Mouse (Mus musculus): ENCODE results near the gene Mitd1.
A peak's percentile ranks its signal among the peaks of the same experiment; 100 is the strongest.

Gene Mitd1

DNA sequence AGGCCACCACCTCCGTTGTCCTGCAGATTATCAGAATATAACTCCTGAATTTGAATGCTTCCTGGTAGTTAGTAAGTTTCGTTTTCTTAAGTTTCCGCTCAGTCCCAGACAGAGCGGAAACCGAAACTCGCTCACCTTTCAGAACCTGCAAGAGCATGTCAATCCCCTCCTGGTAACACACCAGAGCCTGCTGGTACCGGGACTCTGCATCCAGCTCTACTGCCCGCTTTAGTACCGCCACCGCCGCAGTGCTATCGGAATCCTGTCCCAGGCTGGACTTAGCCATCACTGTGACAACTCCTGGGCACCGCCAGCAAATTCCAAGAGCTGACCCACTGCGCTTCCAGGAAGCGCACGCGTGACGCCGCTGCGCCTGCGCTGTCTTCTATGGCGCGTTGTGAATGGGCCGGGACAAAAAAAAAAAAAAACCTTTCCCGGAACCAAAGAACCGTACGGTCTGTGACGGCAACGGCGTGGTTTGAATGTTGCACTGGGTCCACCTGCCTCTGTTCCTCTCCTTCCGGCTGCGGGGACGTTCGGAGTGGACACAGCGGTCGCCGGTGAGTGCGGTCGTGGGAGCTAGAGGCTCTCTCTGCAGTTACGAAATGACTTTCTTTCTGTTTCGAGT is at the start of gene Mitd1, which contains the start of gene Mrpl30:
Gene Mitd1 (minus strand): TSS at position 387 of the 628 bp plus-strand sequence.
Gene Mrpl30 (plus strand): TSS at position 453 of the 628 bp plus-strand sequence.
- peak; percentile 90 for DNase-seq

DNA sequence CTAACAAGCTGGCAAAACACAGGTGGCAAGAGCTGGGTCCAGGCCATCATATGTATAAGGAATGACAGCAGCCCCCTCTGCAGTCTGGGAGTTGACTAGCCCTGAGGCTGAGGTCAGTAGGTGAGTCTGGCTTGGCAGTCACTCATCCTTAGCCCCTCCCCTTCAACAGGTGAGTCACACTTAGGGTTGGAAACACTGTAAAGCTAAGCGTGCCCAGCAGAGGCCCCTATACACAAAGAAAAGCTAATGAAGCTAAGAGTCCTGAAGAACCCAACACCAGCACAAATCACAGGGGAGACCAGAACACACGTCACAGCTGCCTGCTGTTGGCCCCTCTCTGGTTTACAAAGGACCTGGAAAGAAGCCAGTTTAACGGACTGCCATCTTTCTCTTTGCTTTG is 41.6 kb upstream of the Mitd1 start:
- DNase-seq, result no peak

DNA sequence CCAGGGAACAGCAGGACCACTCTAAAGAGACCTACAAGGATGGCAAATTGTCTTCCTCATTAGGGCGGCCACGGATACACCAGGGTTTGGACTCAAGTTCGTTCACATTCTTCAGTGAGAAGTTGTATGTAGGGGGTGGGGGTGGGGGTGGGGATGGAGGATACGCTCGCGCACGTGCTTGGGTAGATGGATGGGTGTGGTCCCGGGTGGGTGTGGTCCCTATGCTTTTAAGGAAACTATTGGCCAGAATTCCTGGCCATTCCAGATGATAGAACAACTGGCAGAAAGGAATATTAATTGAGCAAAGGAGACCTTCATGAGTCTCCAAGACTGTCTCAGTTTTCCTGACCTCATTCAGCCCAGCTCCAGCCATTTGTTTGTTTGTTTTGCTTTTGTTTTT is 35.8 kb upstream of the Mitd1 start:
- no peak for DNase-seq

DNA sequence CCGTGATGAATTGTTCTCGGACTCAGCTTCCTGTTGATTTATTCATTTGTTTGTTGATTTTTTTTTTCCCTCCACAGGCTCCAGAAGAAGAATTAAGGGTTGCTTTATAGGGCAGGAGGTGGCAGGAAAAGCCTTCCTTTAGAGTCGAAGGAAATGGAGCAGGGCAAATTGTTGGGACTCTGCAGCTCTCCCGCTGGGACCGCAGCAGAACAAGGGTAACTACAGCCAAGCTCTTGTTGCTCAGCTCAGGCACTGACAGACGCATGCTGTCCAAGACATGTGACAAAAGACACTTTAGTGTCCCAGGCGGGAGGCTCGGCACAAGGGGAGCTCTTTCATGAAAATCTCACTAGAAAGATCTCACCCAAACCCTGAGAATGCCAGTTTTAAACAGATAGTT is 32.3 kb upstream of the Mitd1 start:
- DNase-seq, result no peak

DNA sequence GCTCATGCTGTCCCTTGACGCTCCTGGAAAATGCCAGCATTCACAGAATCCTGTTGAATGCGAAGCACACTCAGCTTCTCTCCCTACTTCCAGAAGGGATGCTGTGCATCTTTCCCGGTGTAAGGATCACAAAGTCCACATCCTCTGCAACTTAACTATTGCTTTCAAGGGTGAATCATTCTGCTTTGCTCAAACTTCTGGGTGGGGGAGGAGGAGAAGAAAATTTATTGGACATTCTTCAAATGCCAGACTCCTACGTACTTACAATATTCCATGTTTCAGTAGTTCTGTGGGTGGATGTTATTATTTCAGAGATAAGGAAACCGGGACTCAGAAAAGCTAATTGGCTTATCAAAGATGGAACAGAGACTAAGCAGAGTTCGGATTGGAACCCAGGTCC is 27.9 kb upstream of the Mitd1 start:
- no peak for DNase-seq

DNA sequence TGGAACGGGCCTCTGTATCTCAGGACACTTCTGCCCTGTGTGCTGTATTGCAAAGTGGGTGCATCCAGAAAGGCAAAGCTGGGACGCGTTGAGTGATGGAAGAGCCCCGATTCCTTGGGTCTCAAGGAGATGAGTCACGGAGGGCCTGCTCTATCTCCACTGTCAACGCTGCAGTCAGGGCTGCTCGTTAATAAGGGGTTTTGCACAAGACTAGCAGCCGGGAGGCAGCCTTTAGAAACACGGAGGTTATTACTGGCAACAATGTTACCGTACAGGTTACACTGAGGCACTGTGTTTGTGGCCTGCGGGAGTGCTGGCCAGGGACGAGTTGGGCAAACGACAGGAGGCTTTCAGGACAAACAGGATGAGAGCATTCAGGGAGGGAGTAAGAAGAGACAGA is 27.5 kb upstream of the Mitd1 start:
- no peak for DNase-seq

DNA sequence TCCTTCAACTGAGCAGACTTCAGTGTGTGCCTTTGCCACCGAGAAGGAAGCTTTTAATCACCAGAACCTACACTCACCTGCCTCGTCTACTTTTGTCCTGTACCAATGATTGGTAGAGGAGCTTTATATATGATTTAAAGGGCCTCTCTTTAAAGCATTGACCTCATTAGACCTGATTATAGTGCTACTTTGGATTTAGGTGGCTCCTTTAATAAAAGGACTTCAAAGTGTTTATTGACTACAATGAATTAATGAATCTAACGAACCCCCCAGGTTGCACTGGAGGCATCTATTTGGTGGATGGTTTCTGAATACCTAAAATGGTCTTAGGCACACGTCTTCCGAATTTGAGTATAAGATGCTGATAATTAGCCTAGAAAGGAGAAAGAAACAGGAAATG is 26.2 kb upstream of the Mitd1 start, which contains the start of gene Lyg2:
Gene Lyg2 (minus strand): TSS at position 101 of the 400 bp plus-strand sequence.
- no peak for DNase-seq

DNA sequence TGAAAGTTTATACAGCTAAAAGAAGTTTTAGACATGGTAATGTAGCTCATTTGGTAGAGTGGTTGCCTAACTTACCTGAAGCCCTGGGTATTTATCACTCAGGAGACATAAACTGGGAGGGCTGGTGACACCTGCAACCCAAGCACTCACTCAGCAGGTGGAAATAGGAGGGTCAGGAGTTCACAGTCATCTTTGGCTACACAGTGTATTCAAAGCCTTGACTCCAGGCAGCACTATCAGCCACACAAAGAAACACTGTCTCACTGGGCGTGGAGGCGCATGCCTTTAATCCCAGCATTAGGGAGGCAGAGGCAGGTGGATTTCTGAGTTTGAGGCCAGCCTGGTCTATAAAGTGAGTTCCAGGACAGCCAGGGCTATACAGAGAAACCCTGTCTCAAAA is 22.5 kb upstream of the Mitd1 start:
- DNase-seq, result no peak

DNA sequence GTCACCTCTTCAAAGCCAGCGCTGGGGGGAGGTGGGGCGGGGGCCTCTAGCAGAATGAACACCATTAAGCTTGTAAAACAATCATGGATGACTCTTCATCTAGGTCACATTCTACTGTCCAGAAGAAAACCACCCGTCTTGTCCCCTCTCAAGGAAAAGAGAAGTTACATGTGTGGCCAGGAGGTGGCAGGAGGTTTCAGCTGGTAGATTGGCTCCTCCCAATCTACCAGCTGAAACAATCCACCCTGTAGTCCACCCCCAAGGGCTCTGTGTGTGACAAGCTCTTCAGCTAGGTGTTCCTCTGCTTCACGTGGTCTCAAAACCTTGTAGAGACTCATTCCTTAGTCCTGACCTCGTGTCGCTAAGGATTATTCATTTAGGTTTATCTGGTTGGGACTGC is 13.0 kb upstream of the Mitd1 start:
- peak; percentile 17 for DNase-seq

DNA sequence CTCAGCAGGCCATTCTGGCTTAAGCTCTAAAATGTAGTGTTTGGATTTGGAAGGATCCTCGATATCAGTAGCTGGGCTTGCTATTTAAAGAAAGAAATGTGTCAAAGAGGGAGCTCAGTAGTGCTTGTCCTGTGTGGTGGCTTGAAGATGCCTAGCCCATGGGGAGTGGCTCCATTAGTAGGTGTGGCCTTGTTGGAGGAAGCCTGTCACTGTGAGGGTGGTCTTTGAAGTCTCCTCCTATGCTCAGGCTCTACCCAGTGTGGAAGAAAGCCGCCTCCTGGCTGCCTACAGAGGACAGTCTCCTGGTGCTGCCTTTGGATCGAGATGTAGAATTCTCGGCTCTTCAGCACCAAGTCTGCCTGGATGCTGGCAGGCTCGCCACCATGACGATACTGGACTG is 10.1 kb upstream of the Mitd1 start:
- DNase-seq, result no peak

DNA sequence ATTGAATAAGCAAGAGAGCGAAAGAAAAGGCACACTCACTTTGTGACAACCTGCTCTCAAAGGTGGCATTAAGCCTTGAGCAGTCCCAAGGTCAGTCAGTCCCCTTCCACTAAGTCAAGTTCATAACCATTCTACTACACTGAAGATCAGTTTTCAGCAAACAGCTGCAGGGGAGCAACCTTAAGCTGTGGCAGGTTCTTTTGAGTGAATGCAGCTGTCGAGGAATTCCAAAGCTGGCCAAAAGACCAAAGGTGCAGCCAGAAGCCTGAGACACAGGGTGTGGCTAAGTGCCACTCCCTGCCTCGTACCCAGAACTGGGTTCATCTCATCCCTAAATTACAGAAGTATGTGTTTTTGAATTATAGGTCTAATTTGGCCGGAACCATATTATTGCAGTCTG is 9.6 kb upstream of the Mitd1 start:
- DNase-seq, result no peak

DNA sequence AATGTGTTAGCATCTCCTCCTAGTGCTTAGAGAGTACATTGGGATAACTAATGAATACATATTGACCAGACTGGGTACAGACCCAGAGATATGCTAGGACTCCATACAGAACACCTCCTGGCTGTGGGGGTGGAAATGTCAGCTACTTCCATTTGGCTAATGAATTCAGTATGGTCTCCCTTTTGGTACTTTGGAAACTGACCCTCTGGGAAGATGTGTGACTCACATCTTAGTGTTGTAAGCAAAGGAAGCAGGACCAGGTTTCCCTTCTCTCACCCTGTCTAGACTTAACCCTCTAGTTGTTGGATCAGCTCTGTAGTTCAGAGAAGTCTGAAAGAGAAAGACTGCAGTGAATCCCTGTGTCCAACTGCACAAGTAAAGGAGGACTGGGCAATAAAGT is 4.4 kb upstream of the Mitd1 start:
- no peak for DNase-seq

DNA sequence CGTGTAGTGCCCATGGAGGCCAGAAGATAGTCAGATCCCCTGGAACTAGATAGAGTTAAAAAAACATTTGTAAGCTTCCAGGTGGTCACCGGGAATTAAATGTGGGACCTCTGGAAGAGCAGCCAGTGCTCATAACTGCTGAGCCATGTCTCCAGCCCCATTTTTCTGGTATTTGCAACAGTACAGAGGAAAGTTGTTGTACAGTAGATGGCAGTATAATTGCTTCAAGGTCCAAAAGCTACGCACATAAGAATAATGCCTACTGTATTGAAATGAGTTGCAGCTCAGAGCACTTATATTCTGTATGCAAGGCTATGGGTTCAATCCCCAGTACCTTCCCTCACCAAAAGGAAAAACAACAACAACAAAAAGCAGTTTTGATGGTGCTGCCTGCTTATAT is 1.2 kb upstream of the Mitd1 start:
- DNase-seq, result no peak

DNA sequence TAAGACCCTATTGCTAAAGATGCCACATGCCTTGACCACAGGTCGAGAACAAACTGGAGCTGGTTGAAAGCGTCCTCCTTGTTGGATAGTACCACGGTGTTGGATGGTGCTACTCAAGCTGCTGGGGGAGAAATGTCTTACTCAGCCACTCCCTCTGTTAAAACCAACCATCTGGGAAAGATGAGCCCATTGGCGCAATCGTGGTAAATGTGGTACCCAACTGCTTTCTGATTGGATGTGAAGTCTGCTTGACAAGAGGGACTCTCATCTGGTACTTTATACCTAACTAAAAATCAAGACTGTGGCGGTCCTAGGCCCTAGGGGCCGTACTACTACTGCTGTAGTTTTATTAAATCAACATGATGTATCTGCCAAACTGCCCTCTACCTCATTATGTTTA is 1.0 kb downstream of the Mitd1 start:
- DNase-seq, result no peak

DNA sequence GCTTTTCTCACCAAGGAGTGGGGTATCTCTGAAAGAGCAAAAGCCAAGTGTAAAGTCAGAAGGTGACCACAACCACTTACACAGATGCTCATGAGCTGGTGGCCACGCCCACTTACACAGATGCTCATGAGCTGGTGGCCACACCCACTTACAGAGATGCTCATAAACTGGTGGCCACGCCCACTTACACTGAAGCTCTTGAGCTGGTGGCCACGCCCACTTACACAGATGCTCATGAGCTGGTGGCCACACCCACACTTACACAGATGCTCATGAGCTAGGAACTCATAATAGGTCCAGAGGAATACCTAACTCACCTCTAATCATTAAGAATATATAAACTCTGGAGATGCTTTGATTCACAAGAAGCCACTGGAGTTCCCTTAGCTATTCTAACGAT is 5.8 kb downstream of the Mitd1 start:
- no peak for DNase-seq

DNA sequence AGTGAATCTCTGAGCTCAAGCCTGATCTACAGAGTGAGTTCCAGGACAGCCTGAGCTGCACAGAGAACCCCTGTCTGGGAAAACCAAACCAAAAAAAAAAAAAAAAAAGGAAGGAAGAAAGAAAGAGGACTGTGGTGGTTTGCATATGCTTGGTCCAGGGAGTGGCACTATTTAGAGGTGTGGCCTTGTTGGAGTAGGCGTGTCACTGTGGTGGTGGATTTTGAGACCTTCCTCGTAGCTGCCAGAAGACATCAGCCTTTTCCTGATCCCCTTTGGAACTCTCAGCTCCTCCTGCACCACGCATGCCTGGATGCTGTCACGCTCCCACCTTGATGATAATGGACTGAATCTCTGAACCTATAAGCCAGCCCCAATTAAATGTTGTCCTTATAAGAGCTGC is 6.8 kb downstream of the Mitd1 start:
- no peak for DNase-seq

DNA sequence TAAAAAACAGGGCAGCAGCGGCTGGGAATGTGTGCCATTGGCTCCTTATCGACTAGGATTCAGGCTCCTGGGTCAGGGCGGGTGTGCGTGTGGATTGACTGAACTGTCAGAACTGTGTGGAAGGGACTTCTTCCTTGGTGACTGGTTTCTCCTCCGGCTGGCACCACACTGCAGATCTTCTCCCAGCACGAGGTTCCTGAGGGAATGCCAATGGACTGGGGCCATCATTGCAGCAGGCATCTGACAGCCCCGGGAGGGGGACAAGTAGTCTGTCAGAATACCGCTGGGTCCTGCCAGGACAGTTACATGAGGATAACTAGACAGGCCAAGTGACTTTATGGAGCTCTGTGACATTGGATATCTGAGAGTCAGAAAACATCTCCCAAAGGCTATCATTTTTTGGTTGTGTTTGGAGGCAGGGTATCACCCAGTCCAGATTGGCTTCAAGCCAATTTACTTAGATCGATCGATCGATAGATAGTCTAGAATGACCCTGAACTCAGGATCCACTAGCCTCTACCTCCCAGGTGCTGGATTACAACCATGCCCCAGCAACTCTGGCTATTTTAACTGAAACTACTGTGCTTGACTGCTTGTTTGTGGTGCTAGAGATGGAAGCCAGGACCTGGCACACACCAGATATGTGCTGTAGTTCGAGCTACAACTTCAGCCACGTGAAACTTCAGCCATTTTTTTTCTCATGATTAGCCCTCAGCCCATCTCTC is 12.3 kb downstream of the Mitd1 start:
- DNase-seq, result no peak

DNA sequence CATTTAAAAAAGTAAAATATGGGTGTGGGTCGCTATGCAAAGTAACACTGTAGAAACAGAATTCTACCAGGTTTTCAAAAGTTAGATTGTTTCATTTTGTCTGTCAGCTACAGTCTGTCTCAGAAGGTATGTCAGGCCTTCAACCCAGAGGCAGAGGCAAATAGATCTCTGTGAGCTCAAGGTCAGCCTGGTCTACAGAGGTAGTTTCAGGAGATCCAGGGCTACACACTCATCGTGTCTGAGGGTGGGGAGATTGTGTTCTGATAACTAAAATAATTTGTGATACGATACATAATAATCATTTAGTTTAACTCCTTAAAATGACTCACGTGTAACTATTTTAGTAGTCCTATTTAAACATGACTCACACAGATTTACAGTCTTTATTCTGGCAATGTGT is 17.1 kb downstream of the Mitd1 start:
- no peak for DNase-seq

DNA sequence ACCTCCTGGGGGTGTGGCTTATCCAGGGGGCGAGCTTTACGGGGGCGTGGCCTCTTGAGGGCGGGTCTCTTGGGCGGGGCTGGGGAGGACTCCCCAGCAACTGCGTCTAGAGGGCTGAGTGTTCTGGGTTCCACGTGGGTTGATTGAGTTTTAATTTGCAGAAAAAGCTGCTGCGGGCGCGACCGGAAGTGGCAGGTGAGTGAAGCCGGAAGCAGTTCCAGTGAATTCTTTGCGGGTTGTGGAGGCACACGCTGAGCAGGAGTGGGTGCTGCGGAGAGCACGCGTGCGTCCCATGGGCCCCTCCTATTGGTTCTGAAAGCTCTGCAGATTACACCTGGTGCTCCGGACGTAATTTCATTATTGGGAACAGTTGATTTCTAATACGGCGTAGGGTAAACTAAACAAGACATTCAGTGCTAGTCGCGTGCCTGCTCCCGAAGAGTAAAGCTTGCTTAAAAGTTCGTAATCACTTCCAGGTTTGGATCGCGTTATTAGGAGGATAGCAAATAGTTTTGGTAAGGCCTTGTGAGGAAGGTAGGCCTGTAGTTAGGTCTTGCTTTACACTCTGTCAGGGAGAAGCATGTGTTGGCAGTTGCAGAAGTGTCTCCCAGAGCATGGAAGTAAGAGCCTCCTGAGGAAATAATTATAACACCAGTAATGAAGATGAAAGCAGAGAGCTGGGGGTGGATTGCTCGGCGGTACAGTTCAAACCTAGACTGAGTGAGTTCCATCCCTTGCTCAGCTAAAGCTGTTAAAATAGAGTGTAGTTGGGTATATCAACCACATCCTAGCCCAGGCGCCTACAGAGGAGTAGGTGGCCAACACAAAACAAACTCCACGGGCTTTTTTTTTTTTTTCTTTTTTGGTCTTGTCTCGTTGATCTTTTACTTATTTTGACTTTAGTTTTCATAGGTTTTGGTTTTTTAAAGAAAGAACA is 17.8 kb downstream of the Mitd1 start:
- DNase-seq, result peak; percentile 66

DNA sequence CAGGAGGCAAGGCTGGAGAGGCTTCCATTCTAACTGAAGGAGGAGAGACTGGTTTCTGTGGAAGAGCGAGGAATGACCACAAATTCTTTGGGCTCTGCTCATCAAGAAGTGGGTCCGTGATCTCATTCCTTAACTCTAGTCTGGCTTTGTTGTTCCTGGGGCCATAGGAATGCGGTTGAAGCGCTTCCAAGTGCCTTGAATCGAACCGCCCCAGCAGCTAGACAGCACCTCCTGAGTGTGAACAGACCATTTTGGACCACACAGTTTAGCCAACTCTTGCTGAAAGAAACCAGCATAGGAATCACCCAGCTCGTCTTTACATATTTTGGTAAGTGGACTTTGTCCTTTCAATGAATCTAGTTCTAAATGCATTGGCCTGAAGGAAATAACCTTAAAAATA is 18.5 kb downstream of the Mitd1 start, which contains the start of gene Lipt1:
Gene Lipt1 (plus strand): TSS at position 35 of the 400 bp plus-strand sequence.
- no peak for DNase-seq

DNA sequence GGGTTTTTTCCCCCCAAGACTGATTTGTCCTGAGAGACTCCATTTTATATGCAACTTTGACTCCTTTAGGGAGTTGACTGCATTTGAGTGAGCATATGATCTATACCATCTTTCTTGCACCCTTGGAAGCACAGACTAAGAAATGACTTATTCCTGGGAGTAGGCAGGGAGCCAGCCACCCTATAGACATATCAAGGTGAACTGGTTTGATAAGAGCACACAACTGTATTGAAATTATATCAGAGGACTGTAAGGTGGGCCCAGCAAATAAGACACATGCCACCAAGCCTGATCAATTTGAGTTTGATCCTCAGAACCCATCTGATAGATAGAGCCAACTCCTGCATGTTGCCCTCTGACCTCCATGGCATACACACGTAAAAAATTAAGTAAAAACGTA is 20.8 kb downstream of the Mitd1 start:
- DNase-seq, result no peak

DNA sequence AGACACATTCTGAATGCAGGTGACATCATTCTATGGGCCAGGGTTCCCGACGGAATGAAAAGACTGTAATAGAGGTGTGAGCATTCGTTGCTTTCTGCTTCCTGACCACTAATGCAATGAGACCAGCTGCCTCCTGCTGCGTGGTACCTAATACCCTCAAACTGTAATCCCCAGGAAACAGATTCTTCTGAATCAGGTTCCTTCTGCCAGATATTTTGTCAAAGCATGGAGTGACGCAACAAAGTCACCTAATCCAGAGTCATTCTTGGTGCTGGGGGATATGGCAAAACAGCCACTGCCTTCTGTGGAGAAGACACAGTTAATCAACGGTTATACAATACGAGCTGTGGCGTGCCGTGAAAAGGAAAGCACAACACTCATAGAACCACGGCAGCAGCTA is 21.6 kb downstream of the Mitd1 start:
- DNase-seq, result no peak

DNA sequence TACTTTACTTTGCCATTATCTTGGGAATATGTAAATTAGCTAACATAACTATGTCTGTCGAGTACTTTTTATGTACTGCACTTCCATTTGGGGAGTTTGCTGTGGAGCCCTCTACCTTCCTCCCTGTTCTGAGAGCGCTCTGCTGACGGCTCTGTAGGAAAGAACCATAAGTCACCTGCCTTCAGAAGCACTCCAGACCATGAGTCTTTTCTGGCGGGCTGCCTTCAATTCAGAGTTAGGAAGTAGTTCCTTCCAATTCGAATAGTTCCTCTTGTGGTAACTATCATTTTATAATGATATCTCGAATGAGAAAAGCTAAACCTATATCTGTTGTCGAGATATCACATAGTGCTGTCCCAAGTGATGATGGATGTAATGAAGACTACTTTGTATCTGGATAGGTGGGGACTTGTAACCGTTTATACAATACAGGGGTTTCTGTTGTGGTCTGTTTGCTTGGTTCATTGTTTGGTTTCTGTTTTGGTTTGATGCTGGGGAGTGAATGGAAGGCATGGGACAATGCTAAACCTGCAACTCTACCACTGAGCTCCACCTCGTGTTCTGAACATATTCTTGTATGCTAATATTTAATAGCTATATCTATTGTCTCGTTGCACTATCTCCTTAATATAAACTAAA is 22.4 kb downstream of the Mitd1 start:
- DNase-seq, result no peak
